Mouse (Mus musculus) G1E (cell line): ENCODE results near the gene Calm4.

Experiments used
- CTCF ChIP-seq: IDR thresholded peaks from 2 replicates; pipeline ENCODE4 v1.5.1; 2012; ENCODE audit warnings: low read depth, low read length, inconsistent platforms, mixed read lengths
- GATA1 ChIP-seq: IDR thresholded peaks from 2 replicates; pipeline ENCODE4 v1.6.1; 2012; ENCODE audit warnings: borderline replicate concordance, low read length, inconsistent platforms, mixed read lengths
- GATA2 ChIP-seq: IDR thresholded peaks from 2 replicates; pipeline ENCODE4 v1.6.1; 2012; ENCODE audit warnings: low read depth, low read length, inconsistent platforms, borderline replicate concordance
- POLR2AphosphoS5 ChIP-seq: IDR thresholded peaks from 2 replicates; pipeline ENCODE4 v1.6.1; 2012; ENCODE audit warnings: low read depth, low read length, inconsistent platforms; ENCODE audit not compliant: insufficient replicate concordance
- TAL1 ChIP-seq: conservative IDR thresholded peaks from 2 replicates; pipeline ENCODE4 v1.6.1; 2012; ENCODE audit warnings: low read depth, low read length, inconsistent platforms, mixed read lengths

DNA sequence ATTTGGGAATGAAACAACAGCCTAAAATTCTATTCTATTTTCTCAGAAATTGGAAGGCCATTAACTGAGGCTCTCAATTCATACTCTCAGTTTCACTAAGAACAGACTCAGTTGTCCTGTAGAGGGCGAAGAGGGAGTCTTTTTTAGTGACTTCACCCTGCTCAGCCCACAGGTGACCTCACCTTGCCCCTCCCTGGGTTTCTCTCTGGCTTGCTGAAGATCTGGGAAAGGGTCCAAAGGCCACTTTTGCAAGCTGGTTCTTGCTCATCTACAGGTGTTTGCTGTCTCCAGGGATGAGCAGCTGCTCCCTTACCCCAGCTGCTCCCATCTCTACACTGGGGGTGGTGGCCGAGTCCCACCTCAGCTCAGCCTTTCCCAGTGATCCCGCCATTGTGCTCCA lies 24.8 kb downstream of the Calm4 start:
- TF ChIP-seq CTCF (no peak), GATA1 (no peak), POLR2AphosphoS5 (no peak), TAL1 (no peak), GATA2 (no peak)
